Mouse (Mus musculus) thymus, postnatal 25 days (tissue): ENCODE data around the gene Sult6b2.

Experiments used
- DNase-seq: peaks from one replicate; pipeline ENCODE4 v3.0.0; 2022

The Sult6b2 gene

GRCm38 (mm10) chr6:142809373-142810098 lies 5.2 kb upstream of the Sult6b2 start:
- DNase-seq = no peak

- DNase-seq = no peak
Observed at GRCm38 (mm10) chr6:142806326-142806725, 2.0 kb upstream of the Sult6b2 start.

- no peak for DNase-seq
Observed at GRCm38 (mm10) chr6:142802617-142803525, 1.4 kb downstream of the Sult6b2 start.

- DNase-seq = no peak
Observed at GRCm38 (mm10) chr6:142801687-142802086, 2.6 kb downstream of the Sult6b2 start.

- no peak for DNase-seq
Observed at GRCm38 (mm10) chr6:142799704-142800374, 4.5 kb downstream of the Sult6b2 start.

GRCm38 (mm10) chr6:142798837-142799236 lies 5.5 kb downstream of the Sult6b2 start:
- no peak for DNase-seq

GRCm38 (mm10) chr6:142797996-142798395 lies 6.3 kb downstream of the Sult6b2 start:
- no peak for DNase-seq

GRCm38 (mm10) chr6:142795655-142796441 lies 8.5 kb downstream of the Sult6b2 start:
- no peak for DNase-seq

GRCm38 (mm10) chr6:142795087-142795486 lies 9.2 kb downstream of the Sult6b2 start:
- no peak for DNase-seq

GRCm38 (mm10) chr6:142793468-142793867 lies 10.8 kb downstream of the Sult6b2 start:
- DNase-seq = no peak

GRCm38 (mm10) chr6:142792241-142792968 lies 11.9 kb downstream of the Sult6b2 start:
- DNase-seq = peak; percentile 25

GRCm38 (mm10) chr6:142789736-142790135 lies 14.6 kb downstream of the Sult6b2 start:
- no peak for DNase-seq

GRCm38 (mm10) chr6:142788042-142788987 lies 16.0 kb downstream of the Sult6b2 start:
- no peak for DNase-seq

- no peak for DNase-seq
Observed at GRCm38 (mm10) chr6:142786106-142786505, 18.2 kb downstream of the Sult6b2 start.

GRCm38 (mm10) chr6:142785343-142785742 lies 19.0 kb downstream of the Sult6b2 start:
- peak; percentile 77 for DNase-seq

GRCm38 (mm10) chr6:142781286-142781685 lies 23.0 kb downstream of the Sult6b2 start:
- DNase-seq = no peak

- no peak for DNase-seq
Observed at GRCm38 (mm10) chr6:142780574-142781033, 23.7 kb downstream of the Sult6b2 start.

- peak; percentile 47 for DNase-seq
Observed at GRCm38 (mm10) chr6:142779812-142780573, 24.3 kb downstream of the Sult6b2 start.

- DNase-seq = peak; percentile 67
Observed at GRCm38 (mm10) chr6:142779045-142779811, 25.1 kb downstream of the Sult6b2 start.
